ENCODE assay signal across 16 mouse cellular contexts in the genomic region with DNA sequence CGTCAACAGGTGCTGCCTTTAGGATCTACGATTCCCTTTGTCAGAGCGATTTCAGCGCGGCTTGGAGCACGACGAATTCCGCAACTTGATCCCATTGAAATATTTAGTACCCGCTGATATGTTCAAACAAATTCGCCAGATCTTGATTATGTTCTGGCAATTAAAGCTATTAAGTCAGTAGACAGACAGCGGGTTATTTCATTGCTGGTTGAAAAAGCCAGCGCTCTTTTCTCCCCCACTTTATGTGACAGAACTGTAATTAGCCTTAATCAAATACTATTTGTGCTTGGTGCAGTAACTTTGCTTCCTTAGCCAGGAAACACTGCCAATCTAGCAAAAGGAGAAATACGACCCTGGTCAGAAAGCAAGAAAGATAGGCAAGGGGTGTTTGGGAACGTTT.
A peak's percentile ranks its signal among the peaks of the same experiment; 100 is the strongest.
DNase-seq lines count a peak whose midpoint lies in the region; ATAC-seq and TF ChIP-seq lines count a peak whose summit lies in the region.
"Had no signal": no experiment of that assay in that cellular context is flagged by ENCODE, and none has a peak within 500 bp of the region (broad histone marks: within the 10 kb centered on the region; RNA-seq: fewer than 3 reads in every experiment).

No protein-coding gene starts in this region.

- no peak overlapping the region for H3K9ac ChIP-seq in hindbrain, embryonic 14.5 days
- no peak overlapping the region for H3K9ac ChIP-seq in hindbrain, embryonic 11.5 days (ENCODE audit: low read depth, low read length)
- no peak overlapping the region for H3K9ac ChIP-seq in embryonic facial prominence, embryonic 12.5 days
- H3K9ac ChIP-seq in neural tube, embryonic 14.5 days (replicated peaks; ENCODE audit: low read depth, low read length): no peak overlapping the region
- H3K9ac ChIP-seq: limb, embryonic 15.5 days had no signal

- intact Hi-C loops in left cerebral cortex, adult 2 months (cut with DNase I): no loop called here

- H3K27ac ChIP-seq in hindbrain, embryonic 14.5 days: no peak overlapping the region
- H3K27ac ChIP-seq in hindbrain, embryonic 11.5 days (ENCODE audit: low read depth, low read length): no peak overlapping the region
- H3K27ac ChIP-seq in left cerebral cortex, adult 2 months: no peak overlapping the region
- peak overlapping the region; percentile 46; the same call in 1 of the 2 replicates for H3K27ac ChIP-seq in embryonic facial prominence, embryonic 12.5 days
- no peak overlapping the region for H3K27ac ChIP-seq in neural tube, embryonic 14.5 days (ENCODE audit: low read depth, low read length)
- H3K27ac ChIP-seq: heart, adult 2 months; limb, embryonic 15.5 days; midbrain, embryonic 10.5 days had no signal

- 66% methylated on average over 14 of the region's 14 CpGs for WGBS in hindbrain, embryonic 14.5 days
- whole genome bisulfite sequencing in hindbrain, embryonic 11.5 days: 81% methylated on average over 14 of the region's 14 CpGs
- WGBS in embryonic facial prominence, embryonic 12.5 days: 51% methylated on average over 14 of the region's 14 CpGs
- WGBS in neural tube, embryonic 14.5 days: 38% methylated on average over 14 of the region's 14 CpGs

- H3K9me3 ChIP-seq in hindbrain, embryonic 14.5 days (ENCODE audit: control insufficient read depth, low read length): no peaks in the 10 kb centered on the region
- H3K9me3 ChIP-seq in hindbrain, embryonic 11.5 days (ENCODE audit: control insufficient read depth, low read length): no peaks in the 10 kb centered on the region
- no peaks in the 10 kb centered on the region for H3K9me3 ChIP-seq in embryonic facial prominence, embryonic 12.5 days
- H3K9me3 ChIP-seq in neural tube, embryonic 14.5 days (ENCODE audit: control insufficient read depth, low read length): no peaks in the 10 kb centered on the region
- H3K9me3 ChIP-seq: limb, embryonic 15.5 days had no signal

- no peak for ATAC-seq in hindbrain, embryonic 14.5 days (ENCODE audit: low FRiP score)
- ATAC-seq in hindbrain, embryonic 11.5 days (ENCODE audit: low FRiP score): no peak
- ATAC-seq in embryonic facial prominence, embryonic 12.5 days (ENCODE audit: insufficient number of reproducible peaks, insufficient read depth, low FRiP score, low TSS enrichment): no peak
- no peak for ATAC-seq in neural tube, embryonic 14.5 days (ENCODE audit: low read depth)
- ATAC-seq: inflammation-experienced regulatory T-cells, adult 6 months had no signal

- DNase-seq in hindbrain, embryonic 14.5 days (ENCODE audit: low spot score): no peak
- DNase-seq in hindbrain, embryonic 11.5 days (ENCODE audit: low spot score): no peak
- no peak for DNase-seq in left cerebral cortex, adult 2 months (ENCODE audit: extremely low spot score in 1 of 2, low spot score in 2 of 2)
- no peak for DNase-seq in left cerebral cortex, adult 8-10 months (ENCODE audit: low spot score in 2 of 2)
- DNase-seq in frontal cortex, postnatal 14 days (ENCODE audit: low spot score in 2 of 2): no peak
- DNase-seq: cerebellum, adult 11 months; cerebellum, postnatal 36 days; heart, adult 2 months; kidney, postnatal 14 days; lung, adult 18-20 months; lung, postnatal 36 days had no signal

- peaks cover 23% of the 10 kb centered on the region; the same call in 1 of the 2 replicates for H3K4me1 ChIP-seq in hindbrain, embryonic 14.5 days (replicated peaks; ENCODE audit: control insufficient read depth, insufficient read depth, low read length)
- H3K4me1 ChIP-seq in hindbrain, embryonic 11.5 days (replicated peaks; ENCODE audit: control insufficient read depth, insufficient read depth, low read length): peaks cover 2% of the 10 kb centered on the region; the same call in 1 of the 2 replicates
- peaks cover 18% of the 10 kb centered on the region for H3K4me1 ChIP-seq in embryonic facial prominence, embryonic 12.5 days
- H3K4me1 ChIP-seq in neural tube, embryonic 14.5 days (ENCODE audit: control insufficient read depth, insufficient read depth, low read length): peaks cover 9% of the 10 kb centered on the region; the same call in 1 of the 2 replicates

- no peak overlapping the region for H3K4me3 ChIP-seq in hindbrain, embryonic 14.5 days (replicated peaks; ENCODE audit: low read length)
- no peak overlapping the region for H3K4me3 ChIP-seq in hindbrain, embryonic 11.5 days (ENCODE audit: low read depth, low read length)
- 0 out of 2 replicates have a peak overlapping the region, but pooled peaks have one; percentile 4 for H3K4me3 ChIP-seq in left cerebral cortex, adult 2 months
- no peak overlapping the region for H3K4me3 ChIP-seq in embryonic facial prominence, embryonic 12.5 days
- no peak overlapping the region for H3K4me3 ChIP-seq in neural tube, embryonic 14.5 days (ENCODE audit: low read depth, low read length)
- H3K4me3 ChIP-seq: heart, adult 2 months; limb, embryonic 15.5 days; midbrain, embryonic 10.5 days had no signal

- no peaks in the 10 kb centered on the region for H3K27me3 ChIP-seq in hindbrain, embryonic 14.5 days (ENCODE audit: control insufficient read depth, insufficient read depth, low read length)
- no peaks in the 10 kb centered on the region for H3K27me3 ChIP-seq in hindbrain, embryonic 11.5 days (ENCODE audit: control insufficient read depth, insufficient read depth, low read length)
- H3K27me3 ChIP-seq in embryonic facial prominence, embryonic 12.5 days: no peaks in the 10 kb centered on the region
- no peaks in the 10 kb centered on the region for H3K27me3 ChIP-seq in neural tube, embryonic 14.5 days (ENCODE audit: control insufficient read depth, insufficient read depth, low read length)
- H3K27me3 ChIP-seq: limb, embryonic 15.5 days had no signal

- H3K4me2 ChIP-seq in hindbrain, embryonic 14.5 days (replicated peaks): peak overlapping the region; percentile 17; the same call in 1 of the 2 replicates
- H3K4me2 ChIP-seq in hindbrain, embryonic 11.5 days (replicated peaks; ENCODE audit: low read depth, low read length): no peak overlapping the region
- H3K4me2 ChIP-seq in embryonic facial prominence, embryonic 12.5 days (replicated peaks): peak overlapping the region; percentile 2; the same call in 1 of the 2 replicates
- H3K4me2 ChIP-seq in neural tube, embryonic 14.5 days (ENCODE audit: low read depth, low read length): peak overlapping the region; percentile 19
- H3K4me2 ChIP-seq: limb, embryonic 15.5 days had no signal

- TF ChIP-seq CTCF in left cerebral cortex, adult 2 months (IDR thresholded peaks at IDR 0.05): no peak

- no peaks in the 10 kb centered on the region for H3K36me3 ChIP-seq in hindbrain, embryonic 14.5 days (replicated peaks; ENCODE audit: control insufficient read depth, insufficient read depth)
- no peaks in the 10 kb centered on the region for H3K36me3 ChIP-seq in hindbrain, embryonic 11.5 days (ENCODE audit: control insufficient read depth, insufficient read depth, low read length)
- no peaks in the 10 kb centered on the region for H3K36me3 ChIP-seq in embryonic facial prominence, embryonic 12.5 days
- H3K36me3 ChIP-seq in neural tube, embryonic 14.5 days (ENCODE audit: control insufficient read depth, insufficient read depth, low read length): no peaks in the 10 kb centered on the region
- H3K36me3 ChIP-seq: limb, embryonic 15.5 days had no signal
